Mouse (Mus musculus): ENCODE data around the gene Zfp536. TPM values are rescaled to one million over a fixed set of nuclear protein-coding genes. Genes with fewer than 3 reads are reported as not detected.

Gene Zfp536
- polyA plus RNA-seq, 1 experiment from 2014 or later = 1.9 TPM

DNA sequence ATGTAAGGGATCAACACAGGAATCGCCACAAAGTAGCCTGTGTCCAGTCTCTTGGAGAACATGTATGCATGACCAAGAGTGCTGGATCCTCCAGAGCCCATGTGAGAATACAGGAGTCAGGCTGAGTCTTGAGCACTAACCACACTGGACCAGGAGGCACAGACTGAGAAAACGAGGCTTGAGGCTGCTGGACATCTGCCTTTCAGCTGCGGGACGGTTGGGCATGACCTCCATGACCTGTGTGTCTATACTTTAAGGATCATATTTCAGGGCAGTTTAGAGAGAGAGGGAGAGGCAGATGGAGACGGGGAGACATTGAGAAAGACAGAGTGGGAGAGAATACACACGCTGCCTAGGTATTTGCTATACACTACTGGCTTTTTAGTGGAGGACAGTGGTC, 229.4 kb downstream of the Zfp536 start:
- Histone ChIP-seq H3K27ac (replicated peaks; ENCODE audit: low read depth, low read length) (no peak overlapping the region), H3K4me3 (ENCODE audit: low read depth, low read length) (no peak overlapping the region), H3K27me3 (ENCODE audit: control insufficient read depth, insufficient read depth, low read length) (no peaks in the 10 kb centered on the region), H3K4me1 (ENCODE audit: control insufficient read depth, insufficient read depth, low read length) (no peaks in the 10 kb centered on the region), H3K9me3 (ENCODE audit: control insufficient read depth, low read length) (no peaks in the 10 kb centered on the region), H3K9ac (ENCODE audit: low read length) (no peak overlapping the region), H3K36me3 (ENCODE audit: control insufficient read depth, insufficient read depth, low read length) (no peaks in the 10 kb centered on the region), H3K4me2 (ENCODE audit: low read depth, severe bottlenecking) (no peak overlapping the region)
- DNase-seq (ENCODE audit: low spot score) (no peak), ATAC-seq (ENCODE audit: insufficient number of reproducible peaks, low FRiP score, low TSS enrichment, low read depth) (no peak)
- WGBS = 13% methylated on average over 6 of the region's 6 CpGs

GRCm38 (mm10) chr7:37542951-37543350, 230.5 kb downstream of the Zfp536 start:
- 85% methylated on average over 7 of the region's 7 CpGs for WGBS
- Histone ChIP-seq H3K4me2 (ENCODE audit: low read depth, severe bottlenecking) (no peak overlapping the region), H3K9ac (ENCODE audit: low read length) (no peak overlapping the region), H3K27ac (replicated peaks; ENCODE audit: low read depth, low read length) (no peak overlapping the region), H3K4me3 (ENCODE audit: low read depth, low read length) (no peak overlapping the region), H3K27me3 (ENCODE audit: control insufficient read depth, insufficient read depth, low read length) (no peaks in the 10 kb centered on the region), H3K9me3 (ENCODE audit: control insufficient read depth, low read length) (no peaks in the 10 kb centered on the region), H3K4me1 (ENCODE audit: control insufficient read depth, insufficient read depth, low read length) (no peaks in the 10 kb centered on the region), H3K36me3 (ENCODE audit: control insufficient read depth, insufficient read depth, low read length) (no peaks in the 10 kb centered on the region)
- ATAC-seq (ENCODE audit: insufficient number of reproducible peaks, low FRiP score, low TSS enrichment, low read depth) = no peak
- no peak for DNase-seq (ENCODE audit: low spot score)

- DNase-seq (ENCODE audit: low spot score) = no peak
- no peaks in the 10 kb centered on the region for H3K27me3 ChIP-seq (ENCODE audit: control insufficient read depth, insufficient read depth, low read length)
- H3K36me3 ChIP-seq (ENCODE audit: control insufficient read depth, insufficient read depth, low read length) = no peaks in the 10 kb centered on the region
- no peak overlapping the region for H3K4me3 ChIP-seq (ENCODE audit: low read depth, low read length)
- no peaks in the 10 kb centered on the region for H3K9me3 ChIP-seq (ENCODE audit: control insufficient read depth, low read length)
- H3K9ac ChIP-seq (ENCODE audit: low read length) = no peak overlapping the region
- no peaks in the 10 kb centered on the region for H3K4me1 ChIP-seq (ENCODE audit: control insufficient read depth, insufficient read depth, low read length)
- H3K27ac ChIP-seq (replicated peaks; ENCODE audit: low read depth, low read length) = no peak overlapping the region
- ATAC-seq (ENCODE audit: insufficient number of reproducible peaks, low FRiP score, low TSS enrichment, low read depth) = no peak
- H3K4me2 ChIP-seq (ENCODE audit: low read depth, severe bottlenecking) = no peak overlapping the region
- WGBS = 93% methylated on average over 2 of the region's 2 CpGs
Measured at GRCm38 (mm10) chr7:37531166-37531565, 242.3 kb downstream of the Zfp536 start.

DNA sequence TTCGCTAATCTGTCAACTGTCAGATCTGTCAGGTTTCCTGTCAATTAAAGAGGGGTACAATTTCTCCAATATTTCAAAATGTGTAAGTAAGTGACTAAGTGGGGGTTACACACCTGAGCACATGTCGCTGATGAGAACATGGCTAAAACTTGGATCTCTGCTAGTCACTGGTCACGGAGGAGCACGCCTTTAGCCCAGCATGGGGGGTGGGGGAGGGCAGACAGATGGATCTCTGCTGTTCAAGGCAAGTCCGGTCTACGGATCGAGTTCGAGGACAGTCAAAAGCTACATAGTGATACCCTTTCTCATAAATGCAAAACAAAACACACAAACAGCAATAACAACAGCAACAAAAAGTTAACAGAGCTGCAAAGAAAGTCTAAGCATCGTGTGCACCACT, 245.1 kb downstream of the Zfp536 start:
- H3K27ac ChIP-seq (replicated peaks; ENCODE audit: low read depth, low read length) = no peak overlapping the region
- DNase-seq (ENCODE audit: low spot score) (no peak), ATAC-seq (ENCODE audit: insufficient number of reproducible peaks, low FRiP score, low TSS enrichment, low read depth) (no peak)
- no peak overlapping the region for H3K9ac ChIP-seq (ENCODE audit: low read length)
- H3K4me1 ChIP-seq (ENCODE audit: control insufficient read depth, insufficient read depth, low read length) = no peaks in the 10 kb centered on the region
- H3K4me3 ChIP-seq (ENCODE audit: low read depth, low read length) = no peak overlapping the region
- H3K9me3 ChIP-seq (ENCODE audit: control insufficient read depth, low read length) = no peaks in the 10 kb centered on the region
- H3K36me3 ChIP-seq (ENCODE audit: control insufficient read depth, insufficient read depth, low read length) = no peaks in the 10 kb centered on the region
- H3K4me2 ChIP-seq (ENCODE audit: low read depth, severe bottlenecking) = no peak overlapping the region
- 85% methylated on average over 9 of the region's 9 CpGs for WGBS
- H3K27me3 ChIP-seq (ENCODE audit: control insufficient read depth, insufficient read depth, low read length) = no peaks in the 10 kb centered on the region

DNA sequence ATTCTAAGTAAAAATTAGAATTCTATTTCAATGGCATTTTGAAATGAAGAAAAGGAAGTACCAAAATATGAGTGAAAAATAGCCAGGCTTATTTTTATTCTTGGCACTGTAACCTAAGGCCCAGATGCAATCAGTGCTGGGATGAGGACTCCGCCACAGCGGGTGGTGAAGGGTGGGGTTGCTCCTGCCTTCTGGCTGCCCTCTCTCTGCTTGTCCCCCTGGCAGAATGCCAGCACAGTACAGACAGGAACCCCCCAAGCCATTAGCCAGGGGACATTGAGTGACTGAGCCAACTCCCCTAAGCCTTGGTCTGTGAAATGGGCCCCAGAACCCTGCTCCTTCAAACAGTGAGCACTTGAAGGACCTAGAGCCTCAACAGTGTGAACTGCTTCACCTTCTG, 245.6 kb downstream of the Zfp536 start:
- H3K27me3 ChIP-seq (ENCODE audit: control insufficient read depth, insufficient read depth, low read length) = no peaks in the 10 kb centered on the region
- no peak overlapping the region for H3K27ac ChIP-seq (replicated peaks; ENCODE audit: low read depth, low read length)
- ATAC-seq (ENCODE audit: insufficient number of reproducible peaks, low FRiP score, low TSS enrichment, low read depth) = no peak
- no peaks in the 10 kb centered on the region for H3K36me3 ChIP-seq (ENCODE audit: control insufficient read depth, insufficient read depth, low read length)
- H3K9me3 ChIP-seq (ENCODE audit: control insufficient read depth, low read length) = no peaks in the 10 kb centered on the region
- no peak overlapping the region for H3K9ac ChIP-seq (ENCODE audit: low read length)
- DNase-seq (ENCODE audit: low spot score) = no peak
- H3K4me1 ChIP-seq (ENCODE audit: control insufficient read depth, insufficient read depth, low read length) = no peaks in the 10 kb centered on the region
- H3K4me2 ChIP-seq (ENCODE audit: low read depth, severe bottlenecking) = no peak overlapping the region
- WGBS = 94% methylated on average over 2 of the region's 2 CpGs
- H3K4me3 ChIP-seq (ENCODE audit: low read depth, low read length) = no peak overlapping the region

GRCm38 (mm10) chr7:37521407-37521806, 252.0 kb downstream of the Zfp536 start:
- Histone ChIP-seq H3K4me1 (ENCODE audit: control insufficient read depth, insufficient read depth, low read length) (no peaks in the 10 kb centered on the region), H3K27ac (replicated peaks; ENCODE audit: low read depth, low read length) (no peak overlapping the region), H3K27me3 (ENCODE audit: control insufficient read depth, insufficient read depth, low read length) (no peaks in the 10 kb centered on the region), H3K9me3 (ENCODE audit: control insufficient read depth, low read length) (no peaks in the 10 kb centered on the region), H3K9ac (ENCODE audit: low read length) (no peak overlapping the region), H3K36me3 (ENCODE audit: control insufficient read depth, insufficient read depth, low read length) (no peaks in the 10 kb centered on the region), H3K4me3 (ENCODE audit: low read depth, low read length) (no peak overlapping the region), H3K4me2 (ENCODE audit: low read depth, severe bottlenecking) (no peak overlapping the region)
- 72% methylated on average over 2 of the region's 2 CpGs for WGBS
- ATAC-seq (ENCODE audit: insufficient number of reproducible peaks, low FRiP score, low TSS enrichment, low read depth) (no peak), DNase-seq (ENCODE audit: low spot score) (no peak)

DNA sequence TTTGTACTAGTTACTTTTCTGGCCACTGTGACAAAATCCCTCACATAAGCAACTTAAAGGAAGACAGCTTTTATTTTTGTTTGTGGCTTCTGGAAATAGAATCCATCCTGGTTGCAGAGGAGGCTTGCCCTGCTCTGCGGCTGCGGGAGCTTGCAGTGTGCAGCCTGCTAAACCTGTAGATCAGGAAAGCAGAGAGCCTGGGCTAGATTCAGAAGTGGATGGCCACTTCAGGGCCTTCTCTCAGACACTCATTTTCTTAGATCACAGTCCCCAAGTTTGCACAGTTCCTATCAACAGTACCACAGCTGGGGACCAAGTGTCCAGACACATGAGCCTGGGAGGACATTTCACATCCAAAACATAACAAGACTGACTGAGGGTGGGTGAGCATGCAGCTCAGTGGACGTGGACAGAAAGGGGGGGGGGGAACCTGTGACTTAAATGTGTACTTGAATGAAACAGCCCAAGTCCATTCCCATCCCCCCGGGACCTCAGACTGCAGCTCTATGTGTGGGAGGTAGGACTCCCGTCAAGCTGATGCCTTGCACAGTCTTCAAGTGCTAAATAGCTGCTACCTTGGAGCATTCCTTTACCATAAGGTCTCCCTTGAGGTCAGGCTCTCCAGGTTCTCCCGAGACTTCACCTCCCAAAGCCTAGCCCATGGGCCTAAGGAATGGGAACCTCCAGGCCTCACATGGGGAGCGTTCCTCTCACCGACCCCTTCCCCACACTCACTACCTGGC, 262.3 kb downstream of the Zfp536 start:
- DNase-seq (ENCODE audit: low spot score) = no peak
- no peak for ATAC-seq (ENCODE audit: insufficient number of reproducible peaks, low FRiP score, low TSS enrichment, low read depth)
- Histone ChIP-seq H3K4me1 (ENCODE audit: control insufficient read depth, insufficient read depth, low read length) (no peaks in the 10 kb centered on the region), H3K36me3 (ENCODE audit: control insufficient read depth, insufficient read depth, low read length) (no peaks in the 10 kb centered on the region), H3K27me3 (ENCODE audit: control insufficient read depth, insufficient read depth, low read length) (no peaks in the 10 kb centered on the region), H3K9ac (ENCODE audit: low read length) (no peak overlapping the region), H3K4me3 (ENCODE audit: low read depth, low read length) (no peak overlapping the region), H3K27ac (replicated peaks; ENCODE audit: low read depth, low read length) (no peak overlapping the region), H3K4me2 (ENCODE audit: low read depth, severe bottlenecking) (no peak overlapping the region), H3K9me3 (ENCODE audit: control insufficient read depth, low read length) (no peaks in the 10 kb centered on the region)
- 72% methylated on average over 8 of the region's 8 CpGs for WGBS

GRCm38 (mm10) chr7:37509700-37510099, 263.7 kb downstream of the Zfp536 start:
- Histone ChIP-seq H3K9ac (ENCODE audit: low read length) (no peak overlapping the region), H3K27ac (replicated peaks; ENCODE audit: low read depth, low read length) (no peak overlapping the region), H3K36me3 (ENCODE audit: control insufficient read depth, insufficient read depth, low read length) (no peaks in the 10 kb centered on the region), H3K9me3 (ENCODE audit: control insufficient read depth, low read length) (no peaks in the 10 kb centered on the region), H3K4me2 (ENCODE audit: low read depth, severe bottlenecking) (no peak overlapping the region), H3K27me3 (ENCODE audit: control insufficient read depth, insufficient read depth, low read length) (no peaks in the 10 kb centered on the region), H3K4me3 (ENCODE audit: low read depth, low read length) (no peak overlapping the region), H3K4me1 (ENCODE audit: control insufficient read depth, insufficient read depth, low read length) (no peaks in the 10 kb centered on the region)
- DNase-seq (ENCODE audit: low spot score) (no peak), ATAC-seq (ENCODE audit: insufficient number of reproducible peaks, low FRiP score, low TSS enrichment, low read depth) (no peak; the same call in 1 of the 2 replicates)
- 72% methylated on average over 9 of the region's 9 CpGs for WGBS

- 74% methylated on average over 7 of the region's 7 CpGs for WGBS
- H3K9me3 ChIP-seq (ENCODE audit: control insufficient read depth, low read length) = no peaks in the 10 kb centered on the region
- DNase-seq (ENCODE audit: low spot score) = no peak
- no peaks in the 10 kb centered on the region for H3K4me1 ChIP-seq (ENCODE audit: control insufficient read depth, insufficient read depth, low read length)
- H3K36me3 ChIP-seq (ENCODE audit: control insufficient read depth, insufficient read depth, low read length) = no peaks in the 10 kb centered on the region
- H3K27me3 ChIP-seq (ENCODE audit: control insufficient read depth, insufficient read depth, low read length) = no peaks in the 10 kb centered on the region
- no peak overlapping the region for H3K4me2 ChIP-seq (ENCODE audit: low read depth, severe bottlenecking)
- no peak overlapping the region for H3K27ac ChIP-seq (replicated peaks; ENCODE audit: low read depth, low read length)
- H3K9ac ChIP-seq (ENCODE audit: low read length) = no peak overlapping the region
- ATAC-seq (ENCODE audit: insufficient number of reproducible peaks, low FRiP score, low TSS enrichment, low read depth) = no peak
- H3K4me3 ChIP-seq (ENCODE audit: low read depth, low read length) = no peak overlapping the region
Measured at GRCm38 (mm10) chr7:37505548-37505947, 267.9 kb downstream of the Zfp536 start.

Measured in limb, embryonic 11.5 days (tissue).